Mouse (Mus musculus) R1 (cell line): ENCODE results near the gene Tcf7.

Experiments
- DNase-seq: peaks from one replicate; pipeline ENCODE4 v3.0.0-alpha.2; 2018; ENCODE audit warnings: low read depth, low spot score

The Tcf7 gene

GRCm38 (mm10) chr11:52268104-52268835, 14.5 kb downstream of the Tcf7 start:
- peak; percentile 37 for DNase-seq

GRCm38 (mm10) chr11:52267271-52267670, 15.5 kb downstream of the Tcf7 start:
- no peak for DNase-seq

GRCm38 (mm10) chr11:52265616-52266307, 17.1 kb downstream of the Tcf7 start:
- DNase-seq, result no peak

- DNase-seq, result no peak
These were observed 17.9 kb downstream of the Tcf7 start for GRCm38 (mm10) chr11:52264871-52265270.

- no peak for DNase-seq
These were observed 20.5 kb downstream of the Tcf7 start for GRCm38 (mm10) chr11:52262338-52262737.

- peak; percentile 79 for DNase-seq
These were observed 20.9 kb downstream of the Tcf7 start for GRCm38 (mm10) chr11:52261937-52262336.

- DNase-seq, result no peak
These were observed 21.9 kb downstream of the Tcf7 start for GRCm38 (mm10) chr11:52260878-52261277.

- DNase-seq, result no peak
These were observed 24.1 kb downstream of the Tcf7 start for GRCm38 (mm10) chr11:52258711-52259110.

- no peak for DNase-seq
These were observed 25.4 kb downstream of the Tcf7 start for GRCm38 (mm10) chr11:52257376-52257775.

GRCm38 (mm10) chr11:52255077-52255476, 27.7 kb downstream of the Tcf7 start:
- no peak for DNase-seq

GRCm38 (mm10) chr11:52253674-52254375, 29.0 kb downstream of the Tcf7 start:
- peak; percentile 75 for DNase-seq

GRCm38 (mm10) chr11:52252692-52253091, 30.1 kb downstream of the Tcf7 start:
- no peak for DNase-seq

GRCm38 (mm10) chr11:52251770-52252169, 31.0 kb downstream of the Tcf7 start:
- DNase-seq, result no peak

- DNase-seq, result no peak
These were observed 33.4 kb downstream of the Tcf7 start for GRCm38 (mm10) chr11:52249452-52249851.

- no peak for DNase-seq
These were observed 41.8 kb downstream of the Tcf7 start for GRCm38 (mm10) chr11:52240898-52241542.

- DNase-seq, result no peak
These were observed 48.3 kb downstream of the Tcf7 start for GRCm38 (mm10) chr11:52234509-52234908.

GRCm38 (mm10) chr11:52233906-52234305, 48.9 kb downstream of the Tcf7 start:
- no peak for DNase-seq

- no peak for DNase-seq
These were observed 49.7 kb downstream of the Tcf7 start for GRCm38 (mm10) chr11:52233043-52233653.

GRCm38 (mm10) chr11:52231606-52232541, 50.9 kb downstream of the Tcf7 start, which contains the start of gene Skp1a:
Skp1a (plus strand) TSS chr11:52231995.
- peak; percentile 91 for DNase-seq

GRCm38 (mm10) chr11:52230694-52231093, 52.1 kb downstream of the Tcf7 start:
- DNase-seq, result no peak
